Mouse (Mus musculus): ENCODE measurements around the gene Grm2. TPM values are rescaled to one million over a fixed set of nuclear protein-coding genes. Genes with fewer than 3 reads are reported as not detected.
"Not testable (repeated sequence)": the region's sequence is repeated elsewhere in the genome, so short reads cannot be mapped to it uniquely, and the experiment has no call there.

Gene Grm2
- polyA plus RNA-seq, 1 experiment from 2014 or later, result 24.3 TPM

DNA sequence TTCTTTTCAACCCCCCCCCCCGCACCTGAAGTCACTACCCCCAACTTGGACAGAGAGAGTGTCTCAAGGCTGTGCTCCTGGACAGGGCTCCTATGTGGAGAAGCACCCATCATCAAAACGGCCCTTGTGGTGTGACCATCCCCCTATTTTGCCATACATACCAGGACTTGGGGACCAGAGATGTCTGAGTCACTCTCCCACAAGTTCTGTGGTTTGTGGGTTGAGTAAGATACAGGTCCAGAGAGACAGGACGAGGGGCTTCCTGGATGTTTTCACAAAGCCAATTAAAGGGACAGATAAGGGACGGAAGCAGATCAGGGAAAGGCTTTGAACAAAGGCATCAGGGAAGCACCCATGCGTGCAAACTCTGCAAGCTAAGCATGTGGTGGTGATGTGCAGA lies 14.5 kb downstream of the Grm2 start:
- Histone ChIP-seq H3K9ac (ENCODE audit: low read depth, low read length) (no peak overlapping the region), H3K27me3 (ENCODE audit: control insufficient read depth, insufficient read depth, low read depth, low read length) (no peaks in the 10 kb centered on the region), H3K27ac (ENCODE audit: low read length) (no peak overlapping the region), H3K4me1 (ENCODE audit: control insufficient read depth, insufficient read depth, low read length) (no peaks in the 10 kb centered on the region), H3K9me3 (replicated peaks; ENCODE audit: control insufficient read depth, low read length, poor library complexity, severe bottlenecking) (no peaks in the 10 kb centered on the region), H3K36me3 (ENCODE audit: control insufficient read depth, insufficient read depth, low read length) (no peaks in the 10 kb centered on the region; the same call in 1 of the 2 replicates), H3K4me2 (ENCODE audit: low read length) (no peak overlapping the region), H3K4me3 (ENCODE audit: low read depth, low read length) (no peak overlapping the region)
- ATAC-seq, result no peak
- WGBS, result 44% methylated on average over 5 of the region's 5 CpGs

DNA sequence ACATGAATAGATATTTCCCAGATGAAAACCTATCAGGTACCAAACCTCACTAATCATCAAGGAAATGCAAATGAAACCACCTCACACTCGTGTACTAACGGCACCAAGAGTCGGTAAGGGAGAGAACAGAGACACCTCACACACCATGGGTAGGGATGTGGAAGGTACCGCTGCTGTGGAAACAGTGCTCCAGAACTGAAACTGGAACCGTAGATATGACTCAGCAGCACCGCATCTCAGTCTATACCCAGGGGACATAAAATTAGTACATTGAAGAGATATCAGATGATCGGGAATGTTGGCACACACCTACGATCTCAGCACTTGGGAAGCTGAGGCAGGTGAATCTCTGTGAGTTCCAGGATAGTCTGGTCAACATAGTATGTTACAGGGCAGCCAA lies 17.7 kb downstream of the Grm2 start:
- Histone ChIP-seq H3K4me3 (ENCODE audit: low read depth, low read length) (no peak overlapping the region), H3K27ac (ENCODE audit: low read length) (no peak overlapping the region), H3K36me3 (ENCODE audit: control insufficient read depth, insufficient read depth, low read length) (no peaks in the 10 kb centered on the region), H3K9me3 (replicated peaks; ENCODE audit: control insufficient read depth, low read length, poor library complexity, severe bottlenecking) (no peaks in the 10 kb centered on the region), H3K4me2 (ENCODE audit: low read length) (no peak overlapping the region), H3K27me3 (ENCODE audit: control insufficient read depth, insufficient read depth, low read depth, low read length) (no peaks in the 10 kb centered on the region), H3K4me1 (ENCODE audit: control insufficient read depth, insufficient read depth, low read length) (no peaks in the 10 kb centered on the region), H3K9ac (ENCODE audit: low read depth, low read length) (no peak overlapping the region)
- ATAC-seq, result no peak
- WGBS, result 95% methylated on average over 8 of the region's 8 CpGs

DNA sequence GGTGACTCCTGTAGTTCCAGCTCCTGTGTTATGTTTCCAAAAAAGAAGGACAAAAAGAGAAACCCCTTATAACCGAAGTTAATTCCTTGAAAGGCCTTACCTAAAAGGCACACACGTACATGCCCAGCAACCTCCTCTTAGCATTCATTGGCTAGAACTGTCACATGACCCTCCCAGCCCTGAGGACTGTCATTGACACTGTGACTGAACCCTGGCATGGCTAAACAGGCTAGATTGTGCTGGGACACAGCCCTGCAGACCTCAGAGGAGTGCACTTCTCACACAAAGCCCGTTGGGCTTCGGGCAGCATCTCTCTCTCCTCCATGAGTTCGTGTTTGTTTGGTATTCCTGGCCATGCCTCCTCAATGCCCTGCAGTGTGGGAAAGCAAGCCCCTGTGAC lies 23.7 kb downstream of the Grm2 start:
- no peaks in the 10 kb centered on the region for H3K27me3 ChIP-seq (ENCODE audit: control insufficient read depth, insufficient read depth, low read depth, low read length)
- 60% methylated on average over 5 of the region's 5 CpGs for WGBS
- no peak for ATAC-seq
- H3K9ac ChIP-seq (ENCODE audit: low read depth, low read length), result no peak overlapping the region
- H3K4me3 ChIP-seq (ENCODE audit: low read depth, low read length), result no peak overlapping the region
- H3K36me3 ChIP-seq (ENCODE audit: control insufficient read depth, insufficient read depth, low read length), result no peaks in the 10 kb centered on the region
- H3K4me2 ChIP-seq (ENCODE audit: low read length), result no peak overlapping the region
- H3K9me3 ChIP-seq (replicated peaks; ENCODE audit: control insufficient read depth, low read length, poor library complexity, severe bottlenecking), result no peaks in the 10 kb centered on the region
- H3K27ac ChIP-seq (ENCODE audit: low read length), result no peak overlapping the region
- H3K4me1 ChIP-seq (ENCODE audit: control insufficient read depth, insufficient read depth, low read length), result no peaks in the 10 kb centered on the region

DNA sequence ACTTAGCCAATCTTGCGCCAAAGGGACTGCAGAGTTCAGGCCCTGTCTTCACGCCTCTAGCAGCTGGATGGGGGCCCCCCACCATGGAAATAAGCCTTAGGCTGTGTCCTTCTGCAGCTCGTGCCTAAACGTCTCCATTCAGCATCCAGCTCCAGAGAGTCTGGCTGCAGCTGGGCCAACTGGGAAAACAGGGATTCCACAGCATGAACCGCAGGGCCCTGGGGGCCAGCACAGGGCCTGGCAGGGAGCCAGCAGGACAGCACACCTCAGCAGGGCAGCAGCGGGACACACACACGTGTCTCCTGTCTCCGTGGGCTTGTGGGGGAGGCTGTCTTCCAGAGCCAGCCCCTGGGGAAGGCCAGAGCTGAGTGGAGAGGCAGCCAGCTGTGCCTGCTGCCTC lies 28.1 kb downstream of the Grm2 start:
- not testable (repeated sequence) for H3K27me3 ChIP-seq (ENCODE audit: control insufficient read depth, insufficient read depth, low read depth, low read length); H3K4me3 ChIP-seq (ENCODE audit: low read depth, low read length); H3K4me2 ChIP-seq (ENCODE audit: low read length); ATAC-seq; H3K9ac ChIP-seq (ENCODE audit: low read depth, low read length); H3K9me3 ChIP-seq (replicated peaks; ENCODE audit: control insufficient read depth, low read length, poor library complexity, severe bottlenecking); H3K27ac ChIP-seq (ENCODE audit: low read length); H3K4me1 ChIP-seq (ENCODE audit: control insufficient read depth, insufficient read depth, low read length); H3K36me3 ChIP-seq (ENCODE audit: control insufficient read depth, insufficient read depth, low read length)
- 22% methylated on average over 8 of the region's 8 CpGs for WGBS

DNA sequence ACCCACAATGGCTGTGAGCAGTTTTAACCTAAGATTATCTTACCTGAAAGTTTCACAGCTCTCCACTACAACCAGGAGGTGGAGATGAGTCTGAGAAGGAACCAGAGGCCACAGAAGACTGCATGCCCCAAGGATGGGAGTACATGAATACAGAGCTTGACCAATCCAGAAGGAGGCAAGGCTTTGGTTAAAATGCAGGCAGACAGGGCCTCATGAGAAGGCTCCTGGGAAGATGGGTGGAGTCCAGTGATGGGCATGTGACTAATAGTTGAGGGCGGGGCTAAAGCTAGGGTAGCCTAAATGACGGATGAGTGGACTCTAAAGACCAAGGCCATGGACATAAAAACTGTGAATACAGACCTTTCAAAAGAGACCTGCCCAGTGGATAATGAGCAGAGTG lies 29.6 kb downstream of the Grm2 start, which contains the start of gene Iqcf6:
Gene Iqcf6 (plus strand): TSS at position 301 of the 400 bp plus-strand sequence.
- Histone ChIP-seq H3K4me1 (ENCODE audit: control insufficient read depth, insufficient read depth, low read length) (no peaks in the 10 kb centered on the region), H3K27me3 (ENCODE audit: control insufficient read depth, insufficient read depth, low read depth, low read length) (no peaks in the 10 kb centered on the region), H3K4me2 (ENCODE audit: low read length) (no peak within 1 kb of the TSS), H3K36me3 (ENCODE audit: control insufficient read depth, insufficient read depth, low read length) (no peaks in the 10 kb centered on the region), H3K4me3 (ENCODE audit: low read depth, low read length) (no peak within 1 kb of the TSS), H3K9ac (ENCODE audit: low read depth, low read length) (no peak within 1 kb of the TSS), H3K27ac (ENCODE audit: low read length) (no peak within 1 kb of the TSS), H3K9me3 (replicated peaks; ENCODE audit: control insufficient read depth, low read length, poor library complexity, severe bottlenecking) (no peaks in the 10 kb centered on the region)
- 80% methylated on average over 2 of the region's 2 CpGs for WGBS
- ATAC-seq, result no peak

DNA sequence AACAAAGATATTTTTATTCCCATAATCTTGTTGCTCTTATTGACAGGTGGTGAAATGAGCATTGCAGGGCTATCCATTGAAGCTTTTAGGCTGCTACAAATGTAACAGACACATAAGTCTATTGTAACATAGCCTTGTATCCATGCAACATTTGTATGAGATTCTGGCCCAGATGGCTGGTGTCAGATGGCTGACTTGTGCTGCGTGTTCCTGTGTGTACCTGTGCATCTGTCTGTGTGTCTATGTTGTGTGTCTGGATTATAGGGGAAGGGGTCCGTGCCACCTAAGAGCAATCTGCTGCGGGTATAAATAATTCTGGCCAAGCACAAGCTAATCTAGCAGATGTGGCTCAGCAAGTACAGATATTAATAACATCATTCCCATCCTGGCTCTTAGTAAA lies 38.4 kb downstream of the Grm2 start:
- Histone ChIP-seq H3K4me1 (ENCODE audit: control insufficient read depth, insufficient read depth, low read length) (no peaks in the 10 kb centered on the region), H3K27ac (ENCODE audit: low read length) (no peak overlapping the region), H3K4me2 (ENCODE audit: low read length) (no peak overlapping the region), H3K4me3 (ENCODE audit: low read depth, low read length) (no peak overlapping the region), H3K36me3 (ENCODE audit: control insufficient read depth, insufficient read depth, low read length) (no peaks in the 10 kb centered on the region), H3K9ac (ENCODE audit: low read depth, low read length) (no peak overlapping the region), H3K27me3 (ENCODE audit: control insufficient read depth, insufficient read depth, low read depth, low read length) (no peaks in the 10 kb centered on the region), H3K9me3 (replicated peaks; ENCODE audit: control insufficient read depth, low read length, poor library complexity, severe bottlenecking) (peaks cover 4% of the 10 kb centered on the region; the same call in 1 of the 2 replicates)
- WGBS, result 87% methylated on average over 3 of the region's 3 CpGs
- no peak for ATAC-seq

DNA sequence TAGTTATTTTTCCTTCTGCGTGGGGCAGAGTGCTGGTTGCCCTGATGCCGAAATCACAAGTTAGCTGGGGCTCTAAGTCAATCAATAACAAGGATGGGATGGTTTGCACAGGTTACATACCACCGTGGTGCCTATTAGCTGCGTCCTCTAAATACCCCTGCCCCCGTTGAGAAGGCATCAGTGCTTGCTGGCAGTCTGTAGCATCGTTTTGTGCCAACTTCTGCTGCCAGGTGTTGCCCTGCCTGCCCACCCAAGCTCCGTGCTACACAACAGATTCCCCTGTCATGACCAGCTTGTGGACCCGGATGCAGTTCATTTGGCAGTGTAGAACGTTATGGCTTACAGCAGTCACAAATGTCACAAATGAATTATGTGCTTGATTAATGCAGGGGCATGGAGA lies 39.6 kb downstream of the Grm2 start:
- H3K4me1 ChIP-seq (ENCODE audit: control insufficient read depth, insufficient read depth, low read length), result no peaks in the 10 kb centered on the region
- H3K36me3 ChIP-seq (ENCODE audit: control insufficient read depth, insufficient read depth, low read length), result no peaks in the 10 kb centered on the region
- no peak overlapping the region for H3K27ac ChIP-seq (ENCODE audit: low read length)
- H3K9ac ChIP-seq (ENCODE audit: low read depth, low read length), result no peak overlapping the region
- WGBS, result 90% methylated on average over 9 of the region's 9 CpGs
- no peak overlapping the region for H3K4me2 ChIP-seq (ENCODE audit: low read length)
- H3K4me3 ChIP-seq (ENCODE audit: low read depth, low read length), result no peak overlapping the region
- H3K27me3 ChIP-seq (ENCODE audit: control insufficient read depth, insufficient read depth, low read depth, low read length), result no peaks in the 10 kb centered on the region
- H3K9me3 ChIP-seq (replicated peaks; ENCODE audit: control insufficient read depth, low read length, poor library complexity, severe bottlenecking), result peaks cover 4% of the 10 kb centered on the region; the same call in 1 of the 2 replicates
- ATAC-seq, result no peak

DNA sequence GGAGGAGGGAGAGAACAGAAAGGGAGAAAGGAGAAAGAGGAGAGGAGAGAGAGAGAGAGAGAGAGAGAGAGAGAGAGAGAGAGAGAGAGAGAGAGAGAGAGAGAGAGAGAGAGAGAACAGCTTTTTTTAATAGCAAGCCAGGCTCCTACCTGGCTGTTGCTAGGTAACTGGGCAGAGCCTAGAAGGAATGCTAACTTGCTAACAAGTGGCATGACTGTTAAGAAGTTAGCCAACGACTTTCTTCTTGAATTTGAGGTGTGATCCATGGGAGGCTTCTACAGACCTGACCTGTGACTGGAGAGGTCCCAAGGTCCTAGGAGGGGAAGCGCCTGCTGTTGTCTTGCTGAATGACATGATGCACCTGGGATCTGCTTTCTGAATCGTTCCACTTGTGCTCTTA lies 41.3 kb downstream of the Grm2 start:
- Histone ChIP-seq H3K4me1 (ENCODE audit: control insufficient read depth, insufficient read depth, low read length) (no peaks in the 10 kb centered on the region), H3K9me3 (replicated peaks; ENCODE audit: control insufficient read depth, low read length, poor library complexity, severe bottlenecking) (peaks cover 3% of the 10 kb centered on the region; the same call in 1 of the 2 replicates), H3K27me3 (ENCODE audit: control insufficient read depth, insufficient read depth, low read depth, low read length) (no peaks in the 10 kb centered on the region), H3K4me2 (ENCODE audit: low read length) (no peak overlapping the region), H3K4me3 (ENCODE audit: low read depth, low read length) (no peak overlapping the region), H3K36me3 (ENCODE audit: control insufficient read depth, insufficient read depth, low read length) (no peaks in the 10 kb centered on the region), H3K9ac (ENCODE audit: low read depth, low read length) (no peak overlapping the region), H3K27ac (ENCODE audit: low read length) (no peak overlapping the region)
- WGBS, result 45% methylated on average over 3 of the region's 3 CpGs
- ATAC-seq, result no peak

DNA sequence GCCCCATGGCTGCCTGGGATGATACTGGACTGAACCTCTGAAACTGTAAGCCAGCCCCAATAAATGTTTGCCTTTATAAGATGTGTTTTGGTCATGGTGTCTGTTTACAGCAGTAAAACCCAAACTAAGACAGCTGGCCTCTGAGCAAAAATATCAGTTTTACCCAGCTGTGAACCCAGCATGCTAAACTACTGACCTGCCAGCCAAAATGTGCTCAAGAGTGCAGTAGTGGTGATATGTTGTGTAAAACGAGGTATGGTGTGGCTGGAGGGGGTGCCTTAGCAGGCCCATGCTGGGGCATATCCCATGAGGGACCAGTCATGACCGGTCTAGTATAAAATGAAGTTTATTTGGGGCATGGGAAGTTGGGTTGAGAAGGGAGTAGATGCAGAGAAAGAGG lies 41.9 kb downstream of the Grm2 start:
- Histone ChIP-seq H3K4me3 (ENCODE audit: low read depth, low read length) (no peak overlapping the region), H3K36me3 (ENCODE audit: control insufficient read depth, insufficient read depth, low read length) (no peaks in the 10 kb centered on the region), H3K4me1 (ENCODE audit: control insufficient read depth, insufficient read depth, low read length) (no peaks in the 10 kb centered on the region), H3K9ac (ENCODE audit: low read depth, low read length) (no peak overlapping the region), H3K27me3 (ENCODE audit: control insufficient read depth, insufficient read depth, low read depth, low read length) (no peaks in the 10 kb centered on the region), H3K27ac (ENCODE audit: low read length) (no peak overlapping the region), H3K9me3 (replicated peaks; ENCODE audit: control insufficient read depth, low read length, poor library complexity, severe bottlenecking) (no peaks in the 10 kb centered on the region), H3K4me2 (ENCODE audit: low read length) (no peak overlapping the region)
- ATAC-seq, result no peak
- 73% methylated on average over 2 of the region's 2 CpGs for WGBS

DNA sequence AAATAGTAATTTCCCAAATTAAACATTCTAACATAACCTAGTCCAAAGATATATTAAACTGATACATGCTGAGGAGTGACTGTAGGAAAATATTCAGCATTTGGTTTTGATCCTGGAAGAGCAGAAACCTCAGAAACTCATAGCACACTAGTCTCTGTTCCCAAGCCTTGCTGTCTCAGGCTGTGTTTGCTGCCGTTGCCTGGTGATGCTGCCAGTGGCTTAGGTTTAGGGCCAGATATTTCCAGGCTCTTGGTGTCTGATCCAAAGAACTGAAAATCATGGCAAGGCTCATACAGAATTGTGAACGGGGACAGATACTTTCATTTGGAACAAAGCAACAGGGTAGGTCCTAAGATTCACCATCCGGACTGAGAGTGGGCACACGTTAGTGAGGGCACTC lies 45.2 kb downstream of the Grm2 start:
- Histone ChIP-seq H3K4me1 (ENCODE audit: control insufficient read depth, insufficient read depth, low read length) (no peaks in the 10 kb centered on the region), H3K4me3 (ENCODE audit: low read depth, low read length) (no peak overlapping the region), H3K9me3 (replicated peaks; ENCODE audit: control insufficient read depth, low read length, poor library complexity, severe bottlenecking) (no peaks in the 10 kb centered on the region), H3K4me2 (ENCODE audit: low read length) (no peak overlapping the region), H3K36me3 (ENCODE audit: control insufficient read depth, insufficient read depth, low read length) (no peaks in the 10 kb centered on the region), H3K27me3 (ENCODE audit: control insufficient read depth, insufficient read depth, low read depth, low read length) (no peaks in the 10 kb centered on the region; the same call in 1 of the 2 replicates), H3K9ac (ENCODE audit: low read depth, low read length) (no peak overlapping the region), H3K27ac (ENCODE audit: low read length) (no peak overlapping the region)
- WGBS, result 84% methylated on average over 4 of the region's 4 CpGs
- ATAC-seq, result no peak

Data from midbrain, embryonic 16.5 days (tissue).